Mouse (Mus musculus) CD4-positive, CD25-positive, alpha-beta regulatory T cell, adult 2 months (primary cell): ENCODE data around the gene Hsd17b14.
"Not testable (repeated sequence)": the region's sequence is repeated elsewhere in the genome, so short reads cannot be mapped to it uniquely, and the experiment has no call there.

Source experiments
- DNase-seq: peaks from one replicate; pipeline ENCODE4 v3.0.0-alpha.2; 2012; ENCODE audit warnings: low read depth, low spot score

Hsd17b14 gene

DNA sequence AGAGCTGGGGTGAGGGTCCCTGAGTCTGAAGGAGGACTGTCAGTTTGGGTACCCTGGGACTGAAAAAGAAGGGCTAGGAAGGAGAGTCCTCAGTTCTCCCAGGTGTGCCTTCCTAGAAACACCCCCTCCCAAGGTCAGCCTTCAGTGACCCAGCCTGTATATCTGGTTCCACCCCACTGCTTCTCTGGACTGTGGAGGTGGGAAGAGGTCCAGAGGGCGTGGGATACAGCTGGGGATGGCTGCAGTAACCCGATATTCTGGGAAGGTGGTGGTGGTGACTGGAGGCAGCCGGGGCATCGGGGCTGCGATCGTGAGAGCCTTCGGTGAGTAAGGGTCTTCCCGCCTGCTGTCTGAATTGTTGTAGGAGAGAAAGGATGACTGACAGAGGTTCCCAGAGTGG lies at the start of gene Hsd17b14:
Gene Hsd17b14, plus strand, starts transcription at position 150 of the 400 bp plus-strand sequence.
- DNase-seq: no peak

DNA sequence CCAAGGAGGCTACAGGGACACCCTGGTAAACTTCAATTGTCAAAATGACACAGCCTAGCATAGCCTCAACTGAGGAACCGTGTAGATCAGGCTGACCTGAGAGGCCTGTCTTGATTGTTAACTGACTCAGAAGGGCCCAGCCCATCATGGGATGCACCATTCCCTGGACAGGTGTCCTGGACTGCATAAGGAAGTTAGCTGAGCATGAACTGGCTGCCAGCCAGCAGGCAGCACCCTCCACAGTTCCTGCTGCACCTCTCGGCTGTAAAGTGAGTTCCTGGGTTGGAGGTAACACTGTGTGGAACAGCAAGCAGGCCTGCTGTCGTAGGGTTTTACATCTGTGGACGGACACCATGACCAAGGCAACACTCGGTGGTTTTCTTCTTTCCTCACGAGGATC lies 47.1 kb upstream of the Hsd17b14 start:
- DNase-seq: no peak

GRCm38 (mm10) chr7:45508561-45508960 lies 46.1 kb upstream of the Hsd17b14 start:
- no peak for DNase-seq

- DNase-seq: no peak
Measured at GRCm38 (mm10) chr7:45509181-45509882, 45.4 kb upstream of the Hsd17b14 start.

GRCm38 (mm10) chr7:45509912-45510787 lies 44.5 kb upstream of the Hsd17b14 start, which contains the start of gene Nucb1:
Gene Nucb1 (minus strand): TSS chr7:45510406.
- DNase-seq: peak; percentile 93

- no peak for DNase-seq
Measured at GRCm38 (mm10) chr7:45514411-45514810, 40.3 kb upstream of the Hsd17b14 start.

GRCm38 (mm10) chr7:45515436-45515835 lies 39.3 kb upstream of the Hsd17b14 start:
- DNase-seq: no peak

- DNase-seq: not testable (repeated sequence)
Measured at GRCm38 (mm10) chr7:45516846-45517245, 37.8 kb upstream of the Hsd17b14 start.

- DNase-seq: no peak
Measured at GRCm38 (mm10) chr7:45518618-45519017, 36.1 kb upstream of the Hsd17b14 start.

GRCm38 (mm10) chr7:45519345-45520120 lies 35.2 kb upstream of the Hsd17b14 start:
- peak; percentile 36 for DNase-seq

DNA sequence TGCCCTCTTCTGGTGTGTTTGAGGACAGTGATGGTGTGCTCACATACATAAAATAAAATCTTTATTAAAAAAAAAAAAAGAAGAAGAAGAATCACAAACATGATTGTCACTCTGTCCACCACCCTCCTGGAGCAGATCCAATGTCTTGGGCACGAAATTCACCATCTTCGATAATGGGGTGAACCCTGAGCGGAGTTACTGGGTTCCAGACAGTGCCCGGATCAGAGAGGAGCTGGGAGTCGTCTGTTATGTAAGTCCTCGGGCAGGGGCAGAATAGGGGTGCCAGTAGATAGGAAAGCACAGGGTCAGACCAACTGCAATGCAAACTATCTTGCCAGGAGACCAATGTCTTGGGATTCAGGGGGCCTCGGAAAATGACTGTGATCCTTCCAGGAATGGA lies 34.1 kb upstream of the Hsd17b14 start:
- no peak for DNase-seq

DNA sequence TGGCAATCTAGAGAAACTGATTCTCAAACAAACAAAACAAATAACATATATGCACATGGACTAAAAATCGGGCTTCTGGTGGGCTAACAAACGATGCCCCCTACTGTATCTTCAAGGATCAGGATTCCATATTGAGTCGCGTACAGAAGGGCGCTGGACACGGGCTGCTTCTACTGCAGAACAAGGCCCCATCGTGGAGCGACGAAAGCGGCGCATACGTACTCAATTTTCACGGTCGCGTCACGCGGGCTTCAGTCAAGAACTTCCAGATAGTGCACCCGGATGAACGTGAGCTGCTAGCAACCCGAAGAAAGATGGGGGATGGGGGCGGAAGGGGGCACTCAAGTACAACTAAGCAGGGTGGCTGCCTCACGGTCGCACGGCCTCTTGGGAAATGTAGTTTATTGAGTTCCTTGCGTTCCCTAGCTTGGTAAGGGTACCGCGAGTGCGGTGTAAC lies 32.9 kb upstream of the Hsd17b14 start:
- peak; percentile 96 for DNase-seq

DNA sequence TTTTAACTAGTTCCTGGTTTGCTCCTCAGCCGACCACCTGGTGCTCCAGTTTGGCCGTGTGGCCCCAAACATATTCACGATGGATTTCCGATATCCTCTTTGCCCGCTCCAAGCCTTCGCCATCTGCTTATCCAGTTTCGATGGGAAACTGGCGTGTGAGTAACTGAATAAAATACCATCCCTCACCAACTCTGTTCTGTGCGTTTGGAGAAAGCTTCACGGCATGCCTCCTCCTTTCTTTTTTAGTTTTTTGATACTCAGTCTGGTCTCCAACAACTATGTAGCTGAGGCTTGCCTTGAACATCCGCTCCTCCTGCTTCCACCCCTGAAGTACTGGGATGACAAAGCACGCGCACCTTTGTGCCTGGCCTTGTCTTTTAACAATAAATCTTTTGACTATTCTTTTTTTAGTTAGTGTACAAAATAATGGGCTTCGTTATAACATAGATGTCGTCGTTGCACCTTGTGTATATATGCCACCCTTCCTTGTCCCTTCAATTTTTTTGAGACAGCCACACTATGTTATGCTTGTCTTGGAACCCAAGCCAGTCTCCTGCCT lies 32.4 kb upstream of the Hsd17b14 start:
- DNase-seq: peak; percentile 48

- peak; percentile 51 for DNase-seq
Measured at GRCm38 (mm10) chr7:45522957-45523676, 31.6 kb upstream of the Hsd17b14 start.

GRCm38 (mm10) chr7:45523678-45524170 lies 31.0 kb upstream of the Hsd17b14 start:
- DNase-seq: peak; percentile 43

GRCm38 (mm10) chr7:45524841-45525621 lies 29.7 kb upstream of the Hsd17b14 start:
- peak; percentile 54 for DNase-seq

- peak; percentile 98 for DNase-seq
Measured at GRCm38 (mm10) chr7:45525809-45526473, 28.8 kb upstream of the Hsd17b14 start, which contains the start of the genes Ppp1r15a and Plekha4. Gene Ppp1r15a (minus strand): TSS chr7:45526268. Gene Plekha4 (plus strand): TSS chr7:45526330.

DNA sequence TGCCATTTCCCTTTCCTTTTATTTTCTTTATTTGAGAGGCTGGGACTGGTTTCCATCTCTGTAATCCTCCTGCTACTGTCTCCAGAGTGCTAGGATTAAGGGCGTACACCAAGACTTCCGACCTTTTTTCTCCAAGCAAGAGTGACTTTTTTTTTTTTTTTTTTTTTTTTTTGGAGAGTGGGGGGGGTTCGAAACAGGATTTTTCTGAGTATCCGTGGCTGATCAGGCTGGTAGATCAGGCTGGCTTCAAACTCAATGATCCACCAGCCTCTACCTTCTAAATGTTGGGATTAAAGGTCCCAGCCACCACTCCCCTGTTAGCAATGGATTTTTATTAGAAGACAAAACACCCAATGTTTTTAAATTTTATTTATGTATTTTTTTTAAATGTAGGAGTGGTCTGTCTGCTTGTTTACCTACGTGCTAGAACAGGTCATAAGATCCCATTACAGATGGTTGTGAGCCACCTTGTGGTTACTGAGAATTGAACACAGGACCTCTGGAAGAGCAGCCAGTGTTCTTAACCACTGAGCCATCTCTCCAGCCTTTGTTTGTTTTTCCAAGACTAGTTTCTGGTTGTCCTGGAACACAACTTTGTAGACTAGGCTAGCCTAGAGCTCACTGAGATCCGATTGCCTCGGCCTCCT lies 28.1 kb upstream of the Hsd17b14 start:
- DNase-seq: peak; percentile 72

- DNase-seq: peak; percentile 39
Measured at GRCm38 (mm10) chr7:45527169-45527568, 27.5 kb upstream of the Hsd17b14 start.
